ENCODE assay signal across 16 mouse cellular contexts in genomic region chr2:91934016-91934415, GRCm38 (mm10). TPM values are rescaled to one million over a fixed set of nuclear protein-coding genes. Genes with fewer than 3 reads are reported as not detected.
DNase-seq lines count a peak whose midpoint lies in the region; ATAC-seq lines count a peak whose summit lies in the region.
"Had no signal": no experiment of that assay in that cellular context is flagged by ENCODE, and none has a peak within 500 bp of the region (broad histone marks: within the 10 kb centered on the region; RNA-seq: fewer than 3 reads in every experiment).

No protein-coding gene starts in this region.

- H3K4me1 ChIP-seq in heart, embryonic 13.5 days, result peaks cover 56% of the 10 kb centered on the region
- H3K4me1 ChIP-seq in midbrain, embryonic 13.5 days (replicated peaks), result peaks cover 49% of the 10 kb centered on the region
- H3K4me1 ChIP-seq in midbrain, embryonic 14.5 days (ENCODE audit: control insufficient read depth, insufficient read depth, low read length), result peaks cover 25% of the 10 kb centered on the region
- peaks cover 41% of the 10 kb centered on the region for H3K4me1 ChIP-seq in intestine, embryonic 15.5 days (replicated peaks)

- 23% methylated on average over 8 of the region's 8 CpGs for WGBS in heart, embryonic 13.5 days
- WGBS in midbrain, embryonic 13.5 days, result 73% methylated on average over 8 of the region's 8 CpGs
- 66% methylated on average over 8 of the region's 8 CpGs for WGBS in midbrain, embryonic 14.5 days
- 39% methylated on average over 8 of the region's 8 CpGs for WGBS in intestine, embryonic 15.5 days

- no peaks in the 10 kb centered on the region for H3K9me3 ChIP-seq in heart, embryonic 13.5 days
- no peaks in the 10 kb centered on the region for H3K9me3 ChIP-seq in midbrain, embryonic 13.5 days
- H3K9me3 ChIP-seq in midbrain, embryonic 14.5 days (ENCODE audit: control insufficient read depth, low read length), result no peaks in the 10 kb centered on the region
- no peaks in the 10 kb centered on the region for H3K9me3 ChIP-seq in intestine, embryonic 15.5 days
- H3K9me3 ChIP-seq: lung, embryonic 15.5 days had no signal

- DNase-seq in heart, postnatal 10 days, result no peak
- DNase-seq in midbrain, embryonic 14.5 days, result no peak
- no peak for DNase-seq in lung, postnatal 25 days (ENCODE audit: low spot score)
- DNase-seq: adrenal gland, adult 2 months; heart, adult 11 months; heart, postnatal 4 days; kidney, adult 18-20 months; left cerebral cortex, postnatal 4 days had no signal

- intact Hi-C loops in heart, postnatal 10 days (cut with DNase I), result no loop called here

- H3K4me2 ChIP-seq in heart, embryonic 13.5 days, result no peak overlapping the region
- H3K4me2 ChIP-seq in midbrain, embryonic 13.5 days (replicated peaks), result no peak overlapping the region
- no peak overlapping the region for H3K4me2 ChIP-seq in midbrain, embryonic 14.5 days (ENCODE audit: low read length)
- no peak overlapping the region for H3K4me2 ChIP-seq in intestine, embryonic 15.5 days (replicated peaks)
- H3K4me2 ChIP-seq: lung, embryonic 15.5 days had no signal

- H3K4me3 ChIP-seq in heart, embryonic 13.5 days, result no peak overlapping the region
- no peak overlapping the region for H3K4me3 ChIP-seq in midbrain, embryonic 13.5 days (replicated peaks)
- H3K4me3 ChIP-seq in midbrain, embryonic 14.5 days (replicated peaks; ENCODE audit: low read depth, low read length), result no peak overlapping the region
- H3K4me3 ChIP-seq in intestine, embryonic 15.5 days (replicated peaks), result no peak overlapping the region
- H3K4me3 ChIP-seq: lung, embryonic 15.5 days had no signal

- no peak for ATAC-seq in heart, embryonic 13.5 days (ENCODE audit: extremely low read depth, insufficient number of reproducible peaks, low FRiP score, low TSS enrichment)
- ATAC-seq in midbrain, embryonic 13.5 days, result no peak
- no peak for ATAC-seq in midbrain, embryonic 14.5 days (ENCODE audit: low FRiP score, low TSS enrichment)
- ATAC-seq in intestine, embryonic 15.5 days, result no peak
- ATAC-seq in megakaryocyte progenitor cell, adult 5-6 weeks (replicated peaks; ENCODE audit: poor library complexity), result peak; percentile 22; the same call in 1 of the 2 replicates

- peaks cover under 1% of the 10 kb centered on the region; the same call in 1 of the 2 replicates for H3K27me3 ChIP-seq in heart, embryonic 13.5 days (replicated peaks)
- 0 out of 2 replicates have a peak, but pooled peaks cover 2% of the 10 kb centered on the region for H3K27me3 ChIP-seq in midbrain, embryonic 13.5 days
- H3K27me3 ChIP-seq in midbrain, embryonic 14.5 days (ENCODE audit: control insufficient read depth, insufficient read depth, low read length), result no peaks in the 10 kb centered on the region
- H3K27me3 ChIP-seq in intestine, embryonic 15.5 days (replicated peaks), result no peaks in the 10 kb centered on the region
- H3K27me3 ChIP-seq: CH12.LX; lung, embryonic 15.5 days had no signal

- H3K9ac ChIP-seq in heart, embryonic 13.5 days, result peak overlapping the region; percentile 91; the same call in 1 of the 2 replicates
- H3K9ac ChIP-seq in midbrain, embryonic 13.5 days (replicated peaks), result no peak overlapping the region
- no peak overlapping the region for H3K9ac ChIP-seq in midbrain, embryonic 14.5 days (replicated peaks; ENCODE audit: low read length)
- no peak overlapping the region for H3K9ac ChIP-seq in intestine, embryonic 15.5 days
- H3K9ac ChIP-seq: lung, embryonic 15.5 days had no signal

- H3K36me3 ChIP-seq in heart, embryonic 13.5 days, result peaks cover 71% of the 10 kb centered on the region
- H3K36me3 ChIP-seq in midbrain, embryonic 13.5 days, result peaks cover 46% of the 10 kb centered on the region
- peaks cover 40% of the 10 kb centered on the region for H3K36me3 ChIP-seq in midbrain, embryonic 14.5 days (ENCODE audit: control insufficient read depth, insufficient read depth, low read length)
- H3K36me3 ChIP-seq in intestine, embryonic 15.5 days, result peaks cover 32% of the 10 kb centered on the region

- peak overlapping the region; percentile 93; the same call in 1 of the 2 replicates for H3K27ac ChIP-seq in heart, embryonic 13.5 days (replicated peaks)
- peak overlapping the region; percentile 40; the same call in 1 of the 2 replicates for H3K27ac ChIP-seq in midbrain, embryonic 13.5 days
- H3K27ac ChIP-seq in midbrain, embryonic 14.5 days (replicated peaks; ENCODE audit: low read depth, low read length), result no peak overlapping the region
- H3K27ac ChIP-seq in intestine, embryonic 15.5 days, result peak overlapping the region; percentile 90; the same call in 1 of the 2 replicates

RNA-seq across cellular contexts. Expression of gene Mdk, which starts 1.9 kb away (rescaled TPM):
- 603 and 654 TPM in 2 replicates for polyA plus RNA-seq in heart, embryonic 13.5 days (2015; fragmentation: Nextera tagmentation; extraction: Ambion mirVana)
- total RNA-seq in heart, postnatal 10 days (2021), result 10 to 100 TPM; 51.5 to 56.1 TPM
- 322 and 354 TPM in 2 replicates for polyA plus RNA-seq in midbrain, embryonic 13.5 days (2015; fragmentation: Nextera tagmentation; extraction: Ambion mirVana)
- polyA plus RNA-seq in midbrain, embryonic 14.5 days (2014; fragmentation: Nextera tagmentation; extraction: Ambion mirVana), result 131 and 196 TPM in 2 replicates
- 534 and 652 TPM in 2 replicates for polyA plus RNA-seq in intestine, embryonic 15.5 days (2015; fragmentation: Nextera tagmentation; extraction: Ambion mirVana)
- total RNA-seq in megakaryocyte progenitor cell, adult 5-6 weeks (2015), result 0.32 and 0.86 TPM in 2 replicates
- 0.12 and 0.30 TPM in 2 replicates for total RNA-seq in megakaryocyte progenitor cell, adult 5-6 weeks (2017)

RNA-seq across cellular contexts. Expression of gene Chrm4, which starts 7.0 kb away (rescaled TPM):
- polyA plus RNA-seq in heart, embryonic 13.5 days (2015; fragmentation: Nextera tagmentation; extraction: Ambion mirVana), result not detected in 2 replicates
- total RNA-seq in heart, postnatal 10 days (2021), result under 1 TPM in 1 of 2 experiments, not detected in 1; 0.17 TPM
- 0.36 and 0.54 TPM in 2 replicates for polyA plus RNA-seq in midbrain, embryonic 13.5 days (2015; fragmentation: Nextera tagmentation; extraction: Ambion mirVana)
- 0.34 and 0.65 TPM in 2 replicates for polyA plus RNA-seq in midbrain, embryonic 14.5 days (2014; fragmentation: Nextera tagmentation; extraction: Ambion mirVana)
- polyA plus RNA-seq in intestine, embryonic 15.5 days (2015; fragmentation: Nextera tagmentation; extraction: Ambion mirVana), result 0.23 and 0.25 TPM in 2 replicates
- 0.17 TPM in 2 replicates for total RNA-seq in megakaryocyte progenitor cell, adult 5-6 weeks (2015)
- total RNA-seq in megakaryocyte progenitor cell, adult 5-6 weeks (2017), result 0.17 TPM in 1 of 2 replicates, not detected in the other
- total RNA-seq: heart, postnatal 4 days had no signal
- polyA plus RNA-seq: lung, embryonic 15.5 days had no signal

RNA-seq across cellular contexts. Expression of gene Gm9821, which starts 11.5 kb away (rescaled TPM):
- 1.6 and 2.2 TPM in 2 replicates for polyA plus RNA-seq in heart, embryonic 13.5 days (2015; fragmentation: Nextera tagmentation; extraction: Ambion mirVana)
- total RNA-seq in heart, postnatal 10 days (2021), result not detected
- 0.38 TPM in 1 of 2 replicates, not detected in the other for polyA plus RNA-seq in midbrain, embryonic 13.5 days (2015; fragmentation: Nextera tagmentation; extraction: Ambion mirVana)
- 0.14 and 0.26 TPM in 2 replicates for polyA plus RNA-seq in midbrain, embryonic 14.5 days (2014; fragmentation: Nextera tagmentation; extraction: Ambion mirVana)
- 0.44 and 0.73 TPM in 2 replicates for polyA plus RNA-seq in intestine, embryonic 15.5 days (2015; fragmentation: Nextera tagmentation; extraction: Ambion mirVana)
- total RNA-seq in megakaryocyte progenitor cell, adult 5-6 weeks (2015), result not detected in 2 replicates
- 0.21 and 0.95 TPM in 2 replicates for total RNA-seq in megakaryocyte progenitor cell, adult 5-6 weeks (2017)
- total RNA-seq: adrenal gland, adult 2 months; heart, postnatal 4 days; layer of hippocampus, postnatal 10 days; left cerebral cortex, postnatal 4 days had no signal
- polyA plus RNA-seq: adrenal gland, adult 2 months; small intestine, adult 2 months had no signal

RNA-seq across cellular contexts. Expression of gene Dgkz, which starts 41.6 kb away (rescaled TPM):
- 37.9 and 43.4 TPM in 2 replicates for polyA plus RNA-seq in heart, embryonic 13.5 days (2015; fragmentation: Nextera tagmentation; extraction: Ambion mirVana)
- total RNA-seq in heart, postnatal 10 days (2021), result 10 to 100 TPM; 64.3 to 85.9 TPM
- 21.4 and 26.4 TPM in 2 replicates for polyA plus RNA-seq in midbrain, embryonic 13.5 days (2015; fragmentation: Nextera tagmentation; extraction: Ambion mirVana)
- 27.5 and 32.0 TPM in 2 replicates for polyA plus RNA-seq in midbrain, embryonic 14.5 days (2014; fragmentation: Nextera tagmentation; extraction: Ambion mirVana)
- polyA plus RNA-seq in intestine, embryonic 15.5 days (2015; fragmentation: Nextera tagmentation; extraction: Ambion mirVana), result 60.3 and 76.1 TPM in 2 replicates
- 111 and 112 TPM in 2 replicates for total RNA-seq in megakaryocyte progenitor cell, adult 5-6 weeks (2015)
- 76.3 and 94.7 TPM in 2 replicates for total RNA-seq in megakaryocyte progenitor cell, adult 5-6 weeks (2017)
